Mouse (Mus musculus) heart, postnatal 0 days (tissue): ENCODE data around the gene Nmnat2.

Source experiments
- CTCF ChIP-seq: IDR thresholded peaks from 2 replicates; pipeline ENCODE4 v1.5.1; 2016; ENCODE audit warnings: antibody characterized with exemption, control low read depth, low read depth
- EP300 ChIP-seq: IDR thresholded peaks from 2 replicates; pipeline ENCODE4 v1.6.1; 2016; ENCODE audit warnings: antibody characterized with exemption, low read depth

- TF ChIP-seq CTCF (no peak), EP300 (no peak)
Observed at GRCm38 (mm10) chr1:152972957-152973356, 18.2 kb downstream of the Nmnat2 start.
